Mouse (Mus musculus): ENCODE data around the gene Slc25a11. TPM values are rescaled to one million over a fixed set of nuclear protein-coding genes. Genes with fewer than 3 reads are reported as not detected.
A peak's percentile ranks its signal among the peaks of the same experiment; 100 is the strongest.

The Slc25a11 gene
- total RNA-seq, 1 experiment from 2014 or later: 41.1 TPM

GRCm38 (mm10) chr11:70638293-70638692, 9.0 kb downstream of the Slc25a11 start:
- ATAC-seq (replicated peaks; ENCODE audit: insufficient number of reproducible peaks, low FRiP score, low TSS enrichment, poor library complexity, severe bottlenecking): no peak

- ATAC-seq (replicated peaks; ENCODE audit: insufficient number of reproducible peaks, low FRiP score, low TSS enrichment, poor library complexity, severe bottlenecking): no peak
These were observed 9.5 kb downstream of the Slc25a11 start for GRCm38 (mm10) chr11:70637764-70638163.

GRCm38 (mm10) chr11:70635601-70636000, 11.7 kb downstream of the Slc25a11 start:
- ATAC-seq (replicated peaks; ENCODE audit: insufficient number of reproducible peaks, low FRiP score, low TSS enrichment, poor library complexity, severe bottlenecking): no peak

- ATAC-seq (replicated peaks; ENCODE audit: insufficient number of reproducible peaks, low FRiP score, low TSS enrichment, poor library complexity, severe bottlenecking): no peak
These were observed 17.1 kb downstream of the Slc25a11 start for GRCm38 (mm10) chr11:70630129-70630528.

- peak; percentile 57; the same call in 1 of the 2 replicates for ATAC-seq (replicated peaks; ENCODE audit: insufficient number of reproducible peaks, low FRiP score, low TSS enrichment, poor library complexity, severe bottlenecking)
These were observed 17.7 kb downstream of the Slc25a11 start for GRCm38 (mm10) chr11:70629557-70629956.

GRCm38 (mm10) chr11:70628431-70628830, 18.8 kb downstream of the Slc25a11 start:
- ATAC-seq (replicated peaks; ENCODE audit: insufficient number of reproducible peaks, low FRiP score, low TSS enrichment, poor library complexity, severe bottlenecking): no peak

- ATAC-seq (replicated peaks; ENCODE audit: insufficient number of reproducible peaks, low FRiP score, low TSS enrichment, poor library complexity, severe bottlenecking): no peak
These were observed 20.4 kb downstream of the Slc25a11 start for GRCm38 (mm10) chr11:70626877-70627276.

- ATAC-seq (replicated peaks; ENCODE audit: insufficient number of reproducible peaks, low FRiP score, low TSS enrichment, poor library complexity, severe bottlenecking): peak; percentile 69
These were observed 21.8 kb downstream of the Slc25a11 start for GRCm38 (mm10) chr11:70625473-70625872.

- ATAC-seq (replicated peaks; ENCODE audit: insufficient number of reproducible peaks, low FRiP score, low TSS enrichment, poor library complexity, severe bottlenecking): no peak
These were observed 24.1 kb downstream of the Slc25a11 start for GRCm38 (mm10) chr11:70623053-70623742.

- no peak for ATAC-seq (replicated peaks; ENCODE audit: insufficient number of reproducible peaks, low FRiP score, low TSS enrichment, poor library complexity, severe bottlenecking)
These were observed 25.1 kb downstream of the Slc25a11 start for GRCm38 (mm10) chr11:70621972-70622814.

- ATAC-seq (replicated peaks; ENCODE audit: insufficient number of reproducible peaks, low FRiP score, low TSS enrichment, poor library complexity, severe bottlenecking): no peak
These were observed 28.2 kb downstream of the Slc25a11 start, which contains the start of gene Chrne for GRCm38 (mm10) chr11:70619101-70619500. Gene Chrne (minus strand): TSS chr11:70619216.

GRCm38 (mm10) chr11:70615516-70616093, 31.7 kb downstream of the Slc25a11 start, which contains the start of gene 4930544D05Rik:
Gene 4930544D05Rik (plus strand): TSS chr11:70615848.
- ATAC-seq (replicated peaks; ENCODE audit: insufficient number of reproducible peaks, low FRiP score, low TSS enrichment, poor library complexity, severe bottlenecking): no peak

- peak; percentile 89 for ATAC-seq (replicated peaks; ENCODE audit: insufficient number of reproducible peaks, low FRiP score, low TSS enrichment, poor library complexity, severe bottlenecking)
These were observed 32.2 kb downstream of the Slc25a11 start for GRCm38 (mm10) chr11:70615074-70615473.

GRCm38 (mm10) chr11:70612505-70612904, 34.8 kb downstream of the Slc25a11 start:
- no peak for ATAC-seq (replicated peaks; ENCODE audit: insufficient number of reproducible peaks, low FRiP score, low TSS enrichment, poor library complexity, severe bottlenecking)

- ATAC-seq (replicated peaks; ENCODE audit: insufficient number of reproducible peaks, low FRiP score, low TSS enrichment, poor library complexity, severe bottlenecking): no peak
These were observed 36.5 kb downstream of the Slc25a11 start for GRCm38 (mm10) chr11:70610752-70611151.

- ATAC-seq (replicated peaks; ENCODE audit: insufficient number of reproducible peaks, low FRiP score, low TSS enrichment, poor library complexity, severe bottlenecking): no peak
These were observed 38.8 kb downstream of the Slc25a11 start for GRCm38 (mm10) chr11:70608381-70609066.

- no peak for ATAC-seq (replicated peaks; ENCODE audit: insufficient number of reproducible peaks, low FRiP score, low TSS enrichment, poor library complexity, severe bottlenecking)
These were observed 39.7 kb downstream of the Slc25a11 start for GRCm38 (mm10) chr11:70607611-70608010.

GRCm38 (mm10) chr11:70606717-70607116, 40.6 kb downstream of the Slc25a11 start:
- ATAC-seq (replicated peaks; ENCODE audit: insufficient number of reproducible peaks, low FRiP score, low TSS enrichment, poor library complexity, severe bottlenecking): no peak
